Mouse (Mus musculus) kidney, adult 18-20 months (tissue): ENCODE data around the gene Rgs6.
A peak's percentile ranks its signal among the peaks of the same experiment; 100 is the strongest.

Experiments used
- DNase-seq: peaks from one replicate; pipeline ENCODE4 v3.0.0; 2021

Gene Rgs6

GRCm38 (mm10) chr12:83100413-83100812, 512.3 kb downstream of the Rgs6 start:
- DNase-seq = peak; percentile 67

- no peak for DNase-seq
Observed at GRCm38 (mm10) chr12:83100848-83101247, 512.8 kb downstream of the Rgs6 start.

- DNase-seq = no peak
Observed at GRCm38 (mm10) chr12:83105514-83106119, 517.5 kb downstream of the Rgs6 start.

DNA sequence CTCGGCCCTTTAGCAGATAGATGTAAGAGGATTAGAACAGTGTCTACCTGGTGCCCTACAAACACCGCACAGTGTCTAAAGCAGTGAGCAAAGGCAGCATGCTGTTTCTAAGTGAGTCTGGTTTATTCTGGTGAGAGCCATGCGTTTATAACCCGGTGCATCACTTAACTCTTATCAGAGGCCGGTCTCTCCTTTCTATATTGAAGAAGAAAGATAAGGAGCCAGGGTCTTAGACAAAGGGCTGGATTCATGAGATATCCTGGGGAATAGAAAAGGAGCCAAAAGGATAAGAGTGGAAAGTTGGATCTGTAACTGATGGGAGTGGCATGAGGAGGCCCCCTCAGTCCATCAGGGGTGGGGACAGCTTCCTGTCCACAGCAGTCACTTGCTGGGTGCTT, 518.0 kb downstream of the Rgs6 start:
- DNase-seq = no peak

- no peak for DNase-seq
Observed at GRCm38 (mm10) chr12:83109486-83109885, 521.4 kb downstream of the Rgs6 start.

GRCm38 (mm10) chr12:83109891-83110630, 522.0 kb downstream of the Rgs6 start:
- DNase-seq = peak; percentile 17

DNA sequence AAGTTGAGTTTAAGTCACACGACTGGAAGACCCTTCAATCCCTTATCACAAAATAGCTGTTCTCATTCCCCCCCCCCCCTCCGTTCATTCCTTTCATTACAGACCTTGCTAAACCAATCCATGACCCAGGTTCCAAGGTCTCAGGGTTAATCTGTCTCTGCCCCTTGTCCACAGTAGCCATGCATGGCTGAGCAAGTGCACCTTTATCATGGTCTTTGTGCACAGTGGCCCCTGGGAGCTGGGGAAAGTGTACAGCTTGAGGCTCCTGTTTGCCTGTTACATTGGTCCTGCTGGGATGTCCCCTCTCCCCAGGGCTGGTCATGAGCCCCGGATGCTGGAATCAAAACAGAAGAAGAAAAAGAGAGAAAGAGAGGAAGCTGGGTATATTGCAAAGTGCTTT, 522.6 kb downstream of the Rgs6 start:
- DNase-seq = peak; percentile 16

DNA sequence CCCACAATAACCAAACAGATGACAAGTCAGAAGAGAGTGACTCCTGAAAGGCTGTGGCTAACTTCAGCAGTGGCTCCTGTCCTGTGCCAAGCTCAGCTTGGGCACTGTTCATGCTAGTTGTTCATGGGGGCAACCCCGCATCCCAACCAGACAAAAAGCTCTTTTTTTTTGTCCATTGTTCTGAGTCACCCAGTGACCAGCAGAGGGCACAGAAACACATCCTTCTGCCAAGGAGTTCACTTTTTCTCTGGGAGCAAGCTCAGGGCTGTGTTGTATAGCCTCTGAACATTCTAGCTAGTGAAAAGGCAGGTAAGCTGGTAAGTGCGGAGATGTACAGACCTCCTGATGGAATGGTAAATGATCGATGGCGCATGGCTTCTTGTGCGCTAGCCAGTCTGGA, 524.2 kb downstream of the Rgs6 start:
- no peak for DNase-seq

GRCm38 (mm10) chr12:83112901-83113628, 525.0 kb downstream of the Rgs6 start:
- DNase-seq = no peak

- DNase-seq = no peak
Observed at GRCm38 (mm10) chr12:83113971-83114370, 525.9 kb downstream of the Rgs6 start.

- DNase-seq = peak; percentile 73
Observed at GRCm38 (mm10) chr12:83114396-83115053, 526.4 kb downstream of the Rgs6 start.

DNA sequence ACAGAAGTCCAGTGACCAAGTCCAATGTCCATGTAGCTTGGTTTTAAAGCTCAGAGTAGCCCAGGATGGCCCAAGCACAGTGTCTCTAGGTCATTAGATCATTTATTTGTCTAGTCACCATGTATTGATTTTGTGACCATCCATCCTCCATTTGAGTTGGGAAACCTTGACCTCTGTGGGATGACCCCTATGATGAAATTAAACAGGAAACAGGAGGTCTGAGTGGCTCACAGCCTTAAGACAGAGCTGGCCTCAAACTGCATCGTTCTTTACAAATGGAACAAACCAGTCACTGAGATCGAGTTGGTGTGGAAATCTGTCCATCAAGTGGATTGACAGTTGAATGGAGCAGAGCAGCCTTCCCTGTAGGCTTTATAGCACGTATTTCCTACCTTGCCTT, 536.0 kb downstream of the Rgs6 start:
- no peak for DNase-seq

GRCm38 (mm10) chr12:83125284-83125683, 537.2 kb downstream of the Rgs6 start:
- no peak for DNase-seq

DNA sequence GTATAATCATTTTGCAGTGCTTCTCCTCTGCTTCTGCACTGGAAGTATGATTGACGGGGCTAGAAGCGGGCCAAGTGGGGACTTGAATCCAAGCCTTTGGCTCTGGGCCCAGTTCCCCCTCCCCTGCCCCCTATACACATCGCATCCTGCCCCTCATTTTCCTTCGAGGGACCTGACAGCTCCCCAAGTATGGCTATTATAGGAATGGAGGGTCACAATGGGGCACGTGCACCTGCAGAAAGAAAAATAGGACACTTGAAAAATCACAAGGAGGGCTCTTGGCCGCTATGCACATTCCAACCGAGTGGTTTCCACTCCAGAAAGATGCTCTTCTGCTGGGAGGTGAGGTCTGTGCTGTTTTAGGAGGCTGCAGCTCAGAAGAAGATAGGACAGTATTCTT, 538.8 kb downstream of the Rgs6 start:
- DNase-seq = no peak

- no peak for DNase-seq
Observed at GRCm38 (mm10) chr12:83127955-83128354, 539.9 kb downstream of the Rgs6 start.

GRCm38 (mm10) chr12:83128606-83129005, 540.5 kb downstream of the Rgs6 start:
- DNase-seq = no peak

GRCm38 (mm10) chr12:83131405-83131804, 543.3 kb downstream of the Rgs6 start:
- no peak for DNase-seq

- DNase-seq = no peak
Observed at GRCm38 (mm10) chr12:83133827-83134226, 545.7 kb downstream of the Rgs6 start.

DNA sequence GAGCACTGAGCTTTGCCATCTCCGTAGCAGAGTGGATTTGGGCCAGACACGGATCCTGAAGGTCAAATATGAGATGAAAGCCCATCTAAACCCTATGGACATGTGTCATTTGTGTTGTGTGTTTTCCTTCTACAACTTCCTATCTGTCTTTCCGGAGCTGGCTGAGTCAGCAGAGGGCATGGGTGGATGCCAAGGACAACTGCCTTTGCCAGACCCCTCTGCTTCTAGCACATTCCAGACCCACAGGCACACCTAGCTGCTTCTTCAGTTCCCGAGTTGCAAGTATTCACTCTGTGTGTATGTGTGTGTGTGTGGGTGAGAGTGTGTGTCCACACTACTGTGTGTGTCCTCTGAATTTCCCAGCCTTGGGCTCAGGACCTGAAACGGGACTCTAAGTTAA, 547.9 kb downstream of the Rgs6 start:
- DNase-seq = no peak

GRCm38 (mm10) chr12:83136460-83136859, 548.4 kb downstream of the Rgs6 start:
- no peak for DNase-seq

DNA sequence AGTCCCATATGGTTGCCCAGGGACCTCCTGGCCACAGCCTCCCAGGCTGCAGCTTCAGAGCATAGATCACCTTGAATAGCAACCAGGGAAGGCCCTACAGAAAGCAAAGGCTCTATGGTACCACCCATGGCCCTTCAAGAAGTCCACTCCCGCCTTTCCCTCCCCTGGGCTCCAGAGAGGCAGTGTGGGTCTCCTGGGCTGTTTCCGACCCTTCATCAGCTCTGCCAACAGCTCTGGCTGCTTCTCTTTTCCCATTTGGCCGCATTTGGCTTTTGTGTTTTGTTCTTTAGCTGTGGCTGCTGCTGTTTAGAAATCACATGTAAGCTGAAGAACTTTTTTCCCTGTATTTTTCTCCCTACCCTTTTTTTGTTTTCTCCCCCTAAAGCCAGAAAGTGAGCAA, 548.9 kb downstream of the Rgs6 start:
- no peak for DNase-seq

DNA sequence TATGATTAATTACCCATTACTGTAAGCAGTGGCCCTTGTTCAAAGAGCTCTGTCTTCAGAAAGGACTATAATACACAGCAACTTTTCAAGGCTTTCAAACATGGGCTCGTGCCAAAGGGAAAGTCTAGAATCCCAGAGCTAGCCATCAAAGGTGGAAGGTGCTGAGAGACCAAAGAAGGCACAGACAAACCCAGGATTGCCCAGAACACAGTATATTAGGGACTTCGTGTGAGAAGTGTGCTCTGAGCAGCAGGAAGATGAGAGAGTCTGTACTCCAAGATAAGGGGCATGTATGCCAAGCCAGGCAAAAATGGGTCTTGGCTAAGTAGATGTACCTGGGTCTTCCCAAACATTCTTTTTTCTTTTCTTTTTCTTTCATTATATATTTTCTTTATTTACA, 553.1 kb downstream of the Rgs6 start:
- no peak for DNase-seq

- no peak for DNase-seq
Observed at GRCm38 (mm10) chr12:83142507-83142906, 554.4 kb downstream of the Rgs6 start.

GRCm38 (mm10) chr12:83143071-83143470, 555.0 kb downstream of the Rgs6 start:
- no peak for DNase-seq
